Mouse (Mus musculus) stomach, embryonic 16.5 days (tissue): Measurements from ENCODE around the gene Sema6b. TPM values are rescaled to one million over a fixed set of nuclear protein-coding genes. Genes with fewer than 3 reads are reported as not detected.

Source experiments
- ATAC-seq: fragments of 200-750 bp; cut with Nextera tagmentation; 2 replicates; pipeline ENCODE4 v1.8.0; 2017; ENCODE audit warnings: moderate number of reproducible peaks, moderate TSS enrichment; ENCODE audit not compliant: insufficient read depth, low FRiP score
- H3K27ac ChIP-seq: fragments of 300-500 bp; sonication (generic); 2 replicates; pipeline ENCODE4 v1.5.1; 2014; ENCODE audit warnings: low read length
- H3K27me3 ChIP-seq: fragments of 300-500 bp; sonication (generic); 2 replicates; pipeline ENCODE4 v1.6.1; 2014; ENCODE audit warnings: low read length, control low read depth, mixed read lengths; ENCODE audit not compliant: control insufficient read depth, insufficient read depth
- H3K36me3 ChIP-seq: fragments of 300-500 bp; sonication (generic); 2 replicates; pipeline ENCODE4 v1.6.1; 2014; ENCODE audit warnings: low read length; ENCODE audit not compliant: control insufficient read depth, insufficient read depth
- H3K4me1 ChIP-seq: fragments of 300-500 bp; sonication (generic); 2 replicates; pipeline ENCODE4 v1.6.1; 2014; ENCODE audit warnings: low read length, control low read depth, mixed read lengths; ENCODE audit not compliant: control insufficient read depth, insufficient read depth
- H3K4me2 ChIP-seq: fragments of 300-500 bp; sonication (generic); 2 replicates; pipeline ENCODE4 v1.6.1; 2014; ENCODE audit warnings: low read depth, low read length, mixed read lengths
- H3K4me3 ChIP-seq: fragments of 300-500 bp; sonication (generic); replicated peaks from 2 replicates; pipeline ENCODE4 v1.5.1; 2014; ENCODE audit warnings: mild to moderate bottlenecking, low read length
- H3K9ac ChIP-seq: fragments of 300-500 bp; sonication (generic); 2 replicates; pipeline ENCODE4 v1.6.1; 2014; ENCODE audit warnings: low read length
- H3K9me3 ChIP-seq: fragments of 300-500 bp; sonication (generic); replicated peaks from 2 replicates; pipeline ENCODE4 v1.6.1; 2016; ENCODE audit warnings: low read length, control low read depth; ENCODE audit not compliant: control insufficient read depth
- WGBS: fragments of 180-500 bp; shearing (Covaris S2); extraction: QIAGEN DNeasy Blood & Tissue Kit; methylation state at CpG from one replicate; pipeline ENCODE4 v1.1.7; 2014; 5-methylcytosine and 5-hydroxymethylcytosine counted together
- polyA plus RNA-seq: library from polyadenylated mRNA; unstranded; fragments of >200 nt; fragmentation: Nextera tagmentation; extraction: Ambion mirVana; gene quantifications from 2 replicates; pipeline ENCODE4 v1.2.1, GENCODE M21; 2015

The Sema6b gene
- polyA plus RNA-seq, 1 experiment from 2014 or later: 0.71 TPM

GRCm38 (mm10) chr17:56124377-56125275 is 15.5 kb downstream of the Sema6b start:
- WGBS: 13% methylated on average over 58 of the region's 59 CpGs
- peaks cover 39% of the 10 kb centered on the region for H3K27me3 ChIP-seq

GRCm38 (mm10) chr17:56123681-56124340 is 16.3 kb downstream of the Sema6b start:
- Histone ChIP-seq H3K27me3 (peaks cover 42% of the 10 kb centered on the region), H3K9ac (peak overlapping the region; percentile 74)
- no peak for ATAC-seq

More at GRCm38 (mm10) chr17:56124377-56125275, 15.5 kb downstream of the Sema6b start:
- Histone ChIP-seq H3K4me2 (peak overlapping the region; percentile 90), H3K36me3 (no peaks in the 10 kb centered on the region), H3K9me3 (peaks cover 8% of the 10 kb centered on the region), H3K4me3 (peak overlapping the region; percentile 49), H3K27ac (no peak overlapping the region), H3K4me1 (peaks cover 10% of the 10 kb centered on the region; the same call in 1 of the 2 replicates), H3K9ac (peak overlapping the region; percentile 74)
- ATAC-seq: no peak

GRCm38 (mm10) chr17:56123161-56123560 is 17.0 kb downstream of the Sema6b start:
- no peak overlapping the region for H3K4me2 ChIP-seq
- H3K9ac ChIP-seq: no peak overlapping the region
- H3K9me3 ChIP-seq: peaks cover 8% of the 10 kb centered on the region
- no peak overlapping the region for H3K4me3 ChIP-seq
- no peak for ATAC-seq
- H3K4me1 ChIP-seq: peaks cover 10% of the 10 kb centered on the region; the same call in 1 of the 2 replicates
- H3K27me3 ChIP-seq: peaks cover 42% of the 10 kb centered on the region
- no peak overlapping the region for H3K27ac ChIP-seq
- H3K36me3 ChIP-seq: no peaks in the 10 kb centered on the region
- WGBS: 83% methylated on average over 12 of the region's 12 CpGs

More at GRCm38 (mm10) chr17:56123681-56124340, 16.3 kb downstream of the Sema6b start:
- Histone ChIP-seq H3K4me3 (peak overlapping the region; percentile 49), H3K9me3 (peaks cover 8% of the 10 kb centered on the region), H3K4me1 (peaks cover 10% of the 10 kb centered on the region; the same call in 1 of the 2 replicates), H3K36me3 (no peaks in the 10 kb centered on the region), H3K27ac (no peak overlapping the region), H3K4me2 (peak overlapping the region; percentile 90)
- 30% methylated on average over 59 of the region's 59 CpGs for WGBS

- H3K4me3 ChIP-seq: no peak within 1 kb of the TSS
- H3K36me3 ChIP-seq: no peaks in the 10 kb centered on the region
- H3K9ac ChIP-seq: no peak within 1 kb of the TSS
- no peak for ATAC-seq
- H3K27me3 ChIP-seq: peaks cover 42% of the 10 kb centered on the region
- H3K4me2 ChIP-seq: no peak within 1 kb of the TSS
- peaks cover 10% of the 10 kb centered on the region; the same call in 1 of the 2 replicates for H3K4me1 ChIP-seq
- no peak within 1 kb of the TSS for H3K27ac ChIP-seq
- 54% methylated on average over 2 of the region's 2 CpGs for WGBS
- H3K9me3 ChIP-seq: peaks cover 8% of the 10 kb centered on the region
These were observed 18.3 kb downstream of the Sema6b start, which contains the start of gene Lrg1 for GRCm38 (mm10) chr17:56121826-56122225. Gene Lrg1 (minus strand): TSS chr17:56122001.

GRCm38 (mm10) chr17:56119981-56120880 is 19.9 kb downstream of the Sema6b start:
- no peak for ATAC-seq
- H3K4me3 ChIP-seq: peak overlapping the region; percentile 15

GRCm38 (mm10) chr17:56119431-56119830 is 20.7 kb downstream of the Sema6b start:
- Histone ChIP-seq H3K9me3 (peaks cover 8% of the 10 kb centered on the region), H3K27me3 (peaks cover 39% of the 10 kb centered on the region), H3K4me3 (no peak overlapping the region), H3K27ac (no peak overlapping the region), H3K4me1 (peaks cover 10% of the 10 kb centered on the region; the same call in 1 of the 2 replicates), H3K4me2 (peak overlapping the region; percentile 20; the same call in 1 of the 2 replicates), H3K9ac (no peak overlapping the region), H3K36me3 (no peaks in the 10 kb centered on the region)
- 30% methylated on average over 12 of the region's 12 CpGs for WGBS
- ATAC-seq: no peak

More at GRCm38 (mm10) chr17:56119981-56120880, 19.9 kb downstream of the Sema6b start:
- Histone ChIP-seq H3K27me3 (peaks cover 42% of the 10 kb centered on the region), H3K4me1 (peaks cover 10% of the 10 kb centered on the region; the same call in 1 of the 2 replicates), H3K27ac (no peak overlapping the region), H3K9me3 (peaks cover 8% of the 10 kb centered on the region), H3K4me2 (peak overlapping the region; percentile 20), H3K9ac (no peak overlapping the region), H3K36me3 (no peaks in the 10 kb centered on the region)
- WGBS: 6% methylated on average over 66 of the region's 66 CpGs

GRCm38 (mm10) chr17:56117251-56117710 is 22.9 kb downstream of the Sema6b start, which contains the start of gene Plin5:
Gene Plin5 (minus strand): TSS chr17:56117596.
- no peak within 1 kb of the TSS for H3K27ac ChIP-seq
- 1% methylated on average over 27 of the region's 27 CpGs for WGBS
- peak; percentile 76 for ATAC-seq

GRCm38 (mm10) chr17:56116193-56116592 is 23.9 kb downstream of the Sema6b start:
- WGBS: 73% methylated on average over 10 of the region's 10 CpGs
- peaks cover 4% of the 10 kb centered on the region; the same call in 1 of the 2 replicates for H3K4me1 ChIP-seq
- no peak for ATAC-seq

More at GRCm38 (mm10) chr17:56117251-56117710, 22.9 kb downstream of the Sema6b start, which contains the start of gene Plin5:
- H3K9me3 ChIP-seq: peaks cover 2% of the 10 kb centered on the region
- H3K27me3 ChIP-seq: peaks cover 29% of the 10 kb centered on the region
- peak within 1 kb of the TSS; percentile 55 for H3K4me2 ChIP-seq
- H3K9ac ChIP-seq: no peak within 1 kb of the TSS; the same call in 1 of the 2 replicates
- peaks cover 4% of the 10 kb centered on the region; the same call in 1 of the 2 replicates for H3K4me1 ChIP-seq
- H3K4me3 ChIP-seq: peak within 1 kb of the TSS; percentile 33
- no peaks in the 10 kb centered on the region for H3K36me3 ChIP-seq

More at GRCm38 (mm10) chr17:56116193-56116592, 23.9 kb downstream of the Sema6b start:
- Histone ChIP-seq H3K9me3 (no peaks in the 10 kb centered on the region), H3K36me3 (no peaks in the 10 kb centered on the region), H3K9ac (no peak overlapping the region), H3K4me3 (no peak overlapping the region), H3K4me2 (no peak overlapping the region), H3K27me3 (peaks cover 18% of the 10 kb centered on the region), H3K27ac (no peak overlapping the region)
